Mouse (Mus musculus): Measurements from ENCODE around the gene Gm17304.

DNA sequence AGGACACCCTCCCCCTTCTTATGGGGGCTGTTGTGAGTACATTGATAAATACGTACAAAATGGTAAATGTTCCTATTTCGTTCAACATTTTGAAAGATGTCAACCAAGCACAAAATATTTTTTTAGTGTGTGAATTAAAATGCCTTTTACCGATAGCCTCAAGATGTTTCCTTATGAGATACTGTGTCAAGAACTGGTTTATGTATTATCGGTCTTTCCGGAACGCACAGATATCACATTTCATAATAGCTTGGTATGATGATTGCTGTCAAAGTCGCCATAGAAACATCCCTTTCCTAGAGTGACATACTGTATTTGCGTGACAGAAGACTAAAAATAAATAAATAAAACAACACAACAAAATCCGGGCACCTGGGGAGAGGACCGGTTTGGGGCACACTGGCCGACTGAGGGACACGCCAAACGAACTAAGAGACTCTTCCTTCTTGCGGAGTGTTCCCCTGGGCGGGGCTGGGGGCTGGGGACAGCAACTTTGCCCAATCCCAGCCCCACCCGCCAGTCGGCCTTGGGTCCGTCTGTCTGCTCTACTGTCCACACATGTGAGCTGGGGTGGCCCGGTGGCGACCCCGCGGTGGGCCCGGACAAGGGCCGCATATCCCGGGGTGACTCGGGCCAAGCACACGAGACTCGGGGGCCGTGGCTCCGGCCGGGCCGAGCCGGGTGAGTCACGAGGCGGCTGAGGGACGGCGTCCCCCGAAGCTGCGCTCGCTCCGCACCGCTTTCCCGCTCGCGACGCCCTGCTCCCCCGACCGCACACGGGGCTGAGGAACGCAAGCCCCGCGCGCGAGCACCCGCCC is 34.9 kb upstream of the Gm17304 start:
- no peak for TF ChIP-seq POLR2A (IDR thresholded peaks at IDR 0.05; ENCODE audit: extremely low read depth, insufficient read depth, low read length)
- TF ChIP-seq CTCF (IDR thresholded peaks at IDR 0.05; ENCODE audit: extremely low read depth, insufficient read depth, low read length), result no peak
